Mouse (Mus musculus) adrenal gland, postnatal 4 days (tissue): ENCODE measurements around the gene Bcr. TPM values are rescaled to one million over a fixed set of nuclear protein-coding genes. Genes with fewer than 3 reads are reported as not detected.

Source experiments
- DNase-seq, 2 experiments: peaks; one replicate each; pipeline ENCODE4 v3.0.0; 2021 to 2022; ENCODE audit warnings: low spot score in 2 of 2, mixed read lengths in 2 of 2
- total RNA-seq, 2 experiments: library from RNA; stranded (reverse); gene quantifications; 2 replicates each; pipeline ENCODE4 v1.2.3; 2021

Bcr gene
- total RNA-seq, 2 experiments from 2014 or later = 28.2 to 31.7 TPM

GRCm38 (mm10) chr10:75231876-75232275 is 171.5 kb downstream of the Bcr start:
- DNase-seq = no peak

- no peak for DNase-seq
These were observed 172.3 kb downstream of the Bcr start for GRCm38 (mm10) chr10:75232612-75233155.

GRCm38 (mm10) chr10:75233489-75233888 is 173.1 kb downstream of the Bcr start:
- no peak for DNase-seq

Other genes with a start within 250 kb of the Bcr start
- 10 to 100 TPM in 1 of 2 experiments, 1 to 10 TPM in 1; 7.2 to 10.8 TPM for gene Gnaz, start 93.4 kb upstream of the Bcr start, total RNA-seq
- gene Rsph14, start 28.0 kb upstream of the Bcr start, total RNA-seq = under 1 TPM; 0.25 to 0.34 TPM
- 10 to 100 TPM; 23.7 to 23.9 TPM for gene Rab36, start 23.5 kb upstream of the Bcr start, total RNA-seq
- gene Specc1l, start 151.5 kb downstream of the Bcr start, total RNA-seq = 10 to 100 TPM; 65.2 to 65.7 TPM